Mouse (Mus musculus) adrenal gland, adult 8-10 months (tissue): ENCODE measurements around the gene Gnaz. TPM values are rescaled to one million over a fixed set of nuclear protein-coding genes. Genes with fewer than 3 reads are reported as not detected.
"Not testable (repeated sequence)": the region's sequence is repeated elsewhere in the genome, so short reads cannot be mapped to it uniquely, and the experiment has no call there.

Experiments used
- DNase-seq: peaks from one replicate; pipeline ENCODE4 v3.0.0; 2022
- total RNA-seq, 4 experiments: library from RNA; stranded (reverse); gene quantifications; 2 replicates each; pipeline ENCODE4 v1.2.4; 2022

Gnaz gene
- total RNA-seq, 4 experiments from 2014 or later = 3.6 to 14.9 (median 8.5) TPM

- no peak for DNase-seq
Measured at GRCm38 (mm10) chr10:75030234-75030633, 63.3 kb downstream of the Gnaz start.

- DNase-seq = no peak
Measured at GRCm38 (mm10) chr10:75031345-75032114, 64.6 kb downstream of the Gnaz start.

GRCm38 (mm10) chr10:75032395-75032794, 65.4 kb downstream of the Gnaz start, which contains the start of gene Rsph14:
Gene Rsph14, minus strand, starts transcription at chr10:75032586.
- DNase-seq = peak; percentile 91

- DNase-seq = peak; percentile 98
Measured at GRCm38 (mm10) chr10:75036883-75037379, 70.0 kb downstream of the Gnaz start, which contains the start of gene Rab36. Gene Rab36, plus strand, starts transcription at chr10:75037058.

- not testable (repeated sequence) for DNase-seq
Measured at GRCm38 (mm10) chr10:75042060-75042459, 75.1 kb downstream of the Gnaz start.

GRCm38 (mm10) chr10:75044459-75044858, 77.5 kb downstream of the Gnaz start:
- DNase-seq = no peak

GRCm38 (mm10) chr10:75045831-75046230, 78.9 kb downstream of the Gnaz start:
- DNase-seq = no peak

- DNase-seq = no peak
Measured at GRCm38 (mm10) chr10:75048711-75049110, 81.7 kb downstream of the Gnaz start.

GRCm38 (mm10) chr10:75051364-75052074, 84.5 kb downstream of the Gnaz start:
- no peak for DNase-seq

GRCm38 (mm10) chr10:75052902-75053301, 85.9 kb downstream of the Gnaz start:
- DNase-seq = no peak

- no peak for DNase-seq
Measured at GRCm38 (mm10) chr10:75053655-75054054, 86.7 kb downstream of the Gnaz start.

GRCm38 (mm10) chr10:75054125-75054524, 87.1 kb downstream of the Gnaz start:
- DNase-seq = peak; percentile 65

- no peak for DNase-seq
Measured at GRCm38 (mm10) chr10:75055672-75056071, 88.7 kb downstream of the Gnaz start.

- no peak for DNase-seq
Measured at GRCm38 (mm10) chr10:75056255-75056654, 89.3 kb downstream of the Gnaz start.

GRCm38 (mm10) chr10:75058336-75058735, 91.4 kb downstream of the Gnaz start:
- no peak for DNase-seq

GRCm38 (mm10) chr10:75058761-75059395, 91.9 kb downstream of the Gnaz start:
- DNase-seq = no peak

- peak; percentile 70 for DNase-seq
Measured at GRCm38 (mm10) chr10:75059396-75059795, 92.4 kb downstream of the Gnaz start.

GRCm38 (mm10) chr10:75060217-75060842, 93.4 kb downstream of the Gnaz start, which contains the start of gene Bcr:
Gene Bcr, plus strand, starts transcription at chr10:75060592.
- DNase-seq = peak; percentile 70

GRCm38 (mm10) chr10:75060843-75061235, 93.9 kb downstream of the Gnaz start:
- DNase-seq = no peak

- DNase-seq = peak; percentile 22
Measured at GRCm38 (mm10) chr10:75061341-75062188, 94.6 kb downstream of the Gnaz start.

GRCm38 (mm10) chr10:75062189-75062561, 95.2 kb downstream of the Gnaz start:
- no peak for DNase-seq
